Mouse (Mus musculus) kidney, adult 2 months (tissue): ENCODE results near the gene Depdc5. TPM values are rescaled to one million over a fixed set of nuclear protein-coding genes. Genes with fewer than 3 reads are reported as not detected.

Source experiments
- DNase-seq: peaks from one replicate; pipeline ENCODE4 v3.0.0; 2021
- H3K27ac ChIP-seq: fragments of 200-500 bp; 2 replicates; pipeline ENCODE4 v1.5.1; 2012; ENCODE audit warnings: low read depth, low read length, control low read depth, inconsistent platforms; ENCODE audit not compliant: insufficient read depth
- H3K27me3 ChIP-seq: fragments of 200-500 bp; replicated peaks from 2 replicates; pipeline ENCODE4 v1.6.1; 2012; ENCODE audit warnings: mild to moderate bottlenecking, moderate library complexity, low read length, inconsistent platforms; ENCODE audit not compliant: control insufficient read depth, insufficient read depth
- H3K36me3 ChIP-seq: fragments of 200-500 bp; 2 replicates; pipeline ENCODE4 v1.6.1; 2012; ENCODE audit warnings: mild to moderate bottlenecking, moderate library complexity, low read length, inconsistent platforms; ENCODE audit not compliant: control insufficient read depth, insufficient read depth
- H3K4me1 ChIP-seq: fragments of 200-500 bp; 2 replicates; pipeline ENCODE4 v1.6.1; 2011; ENCODE audit warnings: low read length; ENCODE audit not compliant: control insufficient read depth, insufficient read depth
- H3K4me3 ChIP-seq: fragments of 200-500 bp; 2 replicates; pipeline ENCODE4 v1.5.1; 2011; ENCODE audit warnings: mild to moderate bottlenecking, low read depth, low read length, control low read depth; ENCODE audit not compliant: insufficient read depth
- CTCF ChIP-seq: fragments of 200-500 bp; conservative IDR thresholded peaks from 2 replicates; pipeline ENCODE4 v1.5.1; 2011; ENCODE audit warnings: low read depth, mild to moderate bottlenecking, control low read depth, low read length, moderate library complexity, mixed read lengths; ENCODE audit not compliant: insufficient read depth, insufficient read length
- POLR2A ChIP-seq: fragments of 200-500 bp; IDR thresholded peaks from one replicate; pipeline ENCODE4 v1.6.1; 2011; ENCODE audit warnings: low read depth, low read length, control low read depth
- WGBS: fragments of 180-500 bp; shearing (Covaris S2); methylation state at CpG from one replicate; pipeline ENCODE4 v1.1.7; 2018; 5-methylcytosine and 5-hydroxymethylcytosine counted together
- polyA plus RNA-seq: library from polyadenylated mRNA; depleted of rRNA; stranded (reverse); fragments of >200 nt; gene quantifications from 2 replicates; pipeline ENCODE4 v1.2.3, GENCODE M21; 2012

The Depdc5 gene
- polyA plus RNA-seq, 1 experiment, result 11.8 TPM

GRCm38 (mm10) chr5:32950702-32951274, 87.3 kb downstream of the Depdc5 start:
- no peaks in the 10 kb centered on the region for H3K27me3 ChIP-seq
- DNase-seq, result no peak
- no peak overlapping the region for H3K27ac ChIP-seq
- no peak overlapping the region for H3K4me3 ChIP-seq
- TF ChIP-seq POLR2A (no peak), CTCF (no peak)
- no peaks in the 10 kb centered on the region for H3K4me1 ChIP-seq
- WGBS, result 74% methylated on average over 3 of the region's 3 CpGs
- peaks cover 4% of the 10 kb centered on the region; the same call in 1 of the 2 replicates for H3K36me3 ChIP-seq

- WGBS, result 83% methylated on average over 4 of the region's 4 CpGs
- H3K36me3 ChIP-seq, result no peaks in the 10 kb centered on the region
- H3K4me1 ChIP-seq, result no peaks in the 10 kb centered on the region
- no peaks in the 10 kb centered on the region for H3K27me3 ChIP-seq
- no peak overlapping the region for H3K4me3 ChIP-seq
- no peak for DNase-seq
- TF ChIP-seq CTCF, result no peak
- no peak for TF ChIP-seq POLR2A
- no peak overlapping the region for H3K27ac ChIP-seq
Observed at GRCm38 (mm10) chr5:32955716-32956115, 92.2 kb downstream of the Depdc5 start.

GRCm38 (mm10) chr5:32961616-32962015, 98.1 kb downstream of the Depdc5 start:
- Histone ChIP-seq H3K4me3 (no peak overlapping the region), H3K27ac (no peak overlapping the region), H3K4me1 (no peaks in the 10 kb centered on the region), H3K36me3 (no peaks in the 10 kb centered on the region; the same call in 1 of the 2 replicates), H3K27me3 (no peaks in the 10 kb centered on the region)
- 73% methylated on average over 3 of the region's 3 CpGs for WGBS
- TF ChIP-seq CTCF, result no peak
- TF ChIP-seq POLR2A, result no peak
- DNase-seq, result no peak

GRCm38 (mm10) chr5:32962581-32962980, 99.1 kb downstream of the Depdc5 start:
- no peak for DNase-seq
- Histone ChIP-seq H3K27me3 (no peaks in the 10 kb centered on the region), H3K36me3 (no peaks in the 10 kb centered on the region; the same call in 1 of the 2 replicates), H3K4me1 (no peaks in the 10 kb centered on the region), H3K4me3 (no peak overlapping the region), H3K27ac (no peak overlapping the region)
- 94% methylated on average over 1 of the region's 1 CpGs for WGBS
- TF ChIP-seq POLR2A, result no peak
- TF ChIP-seq CTCF, result no peak

GRCm38 (mm10) chr5:32976541-32976940, 113.0 kb downstream of the Depdc5 start:
- H3K27ac ChIP-seq, result no peak overlapping the region
- 83% methylated on average over 4 of the region's 4 CpGs for WGBS
- TF ChIP-seq CTCF (no peak), POLR2A (no peak)
- no peaks in the 10 kb centered on the region for H3K27me3 ChIP-seq
- no peaks in the 10 kb centered on the region for H3K4me1 ChIP-seq
- H3K36me3 ChIP-seq, result no peaks in the 10 kb centered on the region; the same call in none of the 2 replicates
- DNase-seq, result peak; percentile 7
- no peak overlapping the region for H3K4me3 ChIP-seq

GRCm38 (mm10) chr5:32977179-32977578, 113.7 kb downstream of the Depdc5 start:
- Histone ChIP-seq H3K27me3 (no peaks in the 10 kb centered on the region), H3K27ac (no peak overlapping the region), H3K36me3 (no peaks in the 10 kb centered on the region; the same call in none of the 2 replicates), H3K4me3 (no peak overlapping the region), H3K4me1 (no peaks in the 10 kb centered on the region)
- no peak for TF ChIP-seq CTCF
- TF ChIP-seq POLR2A, result no peak
- DNase-seq, result no peak

- Histone ChIP-seq H3K36me3 (peaks cover 2% of the 10 kb centered on the region), H3K4me1 (no peaks in the 10 kb centered on the region), H3K27ac (no peak overlapping the region), H3K4me3 (no peak overlapping the region), H3K27me3 (no peaks in the 10 kb centered on the region)
- TF ChIP-seq POLR2A (no peak), CTCF (no peak)
- DNase-seq, result no peak
- 82% methylated on average over 1 of the region's 1 CpGs for WGBS
Observed at GRCm38 (mm10) chr5:32985379-32985778, 121.9 kb downstream of the Depdc5 start.

GRCm38 (mm10) chr5:32987873-32988272, 124.4 kb downstream of the Depdc5 start:
- WGBS, result 96% methylated on average over 1 of the region's 1 CpGs
- Histone ChIP-seq H3K27me3 (no peaks in the 10 kb centered on the region), H3K27ac (no peak overlapping the region), H3K4me3 (no peak overlapping the region), H3K4me1 (no peaks in the 10 kb centered on the region), H3K36me3 (peaks cover 2% of the 10 kb centered on the region)
- no peak for DNase-seq
- TF ChIP-seq POLR2A, result no peak
- no peak for TF ChIP-seq CTCF
